Mouse (Mus musculus): Measurements from ENCODE around the gene Tmx4. TPM values are rescaled to one million over a fixed set of nuclear protein-coding genes. Genes with fewer than 3 reads are reported as not detected.

The Tmx4 gene
- total RNA-seq, 1 experiment from 2014 or later = 36.6 TPM

DNA sequence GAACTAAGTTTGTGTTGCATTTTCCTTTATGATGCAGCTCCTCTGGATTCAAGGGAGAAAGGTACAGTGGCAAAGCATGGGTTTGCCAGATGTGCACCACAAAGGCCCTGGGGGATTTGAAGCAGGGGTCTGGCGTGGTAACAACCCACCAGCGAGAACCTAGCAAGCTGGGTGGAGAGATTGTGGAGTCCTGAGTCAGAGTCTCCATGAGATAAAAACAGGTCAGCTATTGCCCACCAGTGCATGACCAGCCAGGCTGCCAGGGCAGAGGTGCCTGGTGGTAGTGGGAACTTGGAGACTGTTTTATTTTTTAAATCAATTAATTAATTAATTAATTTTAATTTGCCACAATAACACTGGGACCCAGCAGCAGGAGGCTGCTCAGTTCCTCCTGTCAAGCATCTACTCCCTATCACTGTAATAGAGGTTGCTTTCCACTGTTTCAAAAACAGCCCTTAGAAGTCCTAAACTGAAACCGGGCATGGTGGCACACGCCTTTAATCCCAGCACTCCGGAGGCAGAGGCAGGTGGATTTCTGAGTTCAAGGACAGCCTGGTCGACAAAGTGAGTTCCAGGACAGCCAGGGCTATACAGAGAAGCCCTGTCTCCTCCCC lies 52.8 kb downstream of the Tmx4 start:
- ATAC-seq (replicated peaks; ENCODE audit: insufficient number of reproducible peaks, low FRiP score, low TSS enrichment, poor library complexity, severe bottlenecking) = no peak

DNA sequence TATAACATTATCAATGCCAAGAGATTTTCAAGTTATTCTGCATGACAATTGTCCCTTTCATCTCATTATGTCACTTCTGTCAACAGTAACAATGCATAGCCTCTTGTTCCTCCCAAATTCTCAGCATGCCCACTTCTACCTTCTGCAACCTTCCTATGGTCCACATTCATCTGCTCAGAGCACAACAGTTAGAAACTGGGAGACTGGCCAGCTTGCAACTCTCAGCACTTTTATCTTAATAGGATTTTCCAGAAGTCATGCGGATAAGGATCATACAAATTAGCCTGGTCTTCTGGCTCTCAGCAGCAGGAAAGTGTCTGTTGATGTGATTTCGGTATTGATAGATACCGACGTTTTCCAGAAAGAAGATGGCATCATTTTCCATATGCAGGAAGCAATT lies 58.7 kb downstream of the Tmx4 start:
- ATAC-seq (replicated peaks; ENCODE audit: insufficient number of reproducible peaks, low FRiP score, low TSS enrichment, poor library complexity, severe bottlenecking) = no peak

DNA sequence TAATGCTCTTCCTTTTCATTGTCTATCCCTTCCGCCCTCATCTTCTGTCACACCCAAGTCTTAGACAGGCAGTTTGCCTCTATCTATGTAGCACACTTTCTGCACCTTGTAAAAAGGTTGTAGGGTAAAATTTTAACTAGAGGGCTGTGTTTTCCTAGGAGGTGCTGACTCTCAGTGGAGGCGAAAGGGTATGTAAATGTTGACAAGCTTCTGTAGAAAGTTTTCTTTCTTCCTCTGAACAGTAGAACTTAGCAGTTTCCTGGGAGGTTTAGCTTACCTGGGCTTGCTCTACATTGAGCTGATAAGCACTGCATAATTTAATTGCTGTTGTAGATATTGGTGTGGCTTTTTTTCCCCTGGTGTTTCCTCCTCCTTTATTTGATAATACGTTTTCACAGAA lies 84.5 kb downstream of the Tmx4 start:
- no peak for ATAC-seq (replicated peaks; ENCODE audit: insufficient number of reproducible peaks, low FRiP score, low TSS enrichment, poor library complexity, severe bottlenecking)

DNA sequence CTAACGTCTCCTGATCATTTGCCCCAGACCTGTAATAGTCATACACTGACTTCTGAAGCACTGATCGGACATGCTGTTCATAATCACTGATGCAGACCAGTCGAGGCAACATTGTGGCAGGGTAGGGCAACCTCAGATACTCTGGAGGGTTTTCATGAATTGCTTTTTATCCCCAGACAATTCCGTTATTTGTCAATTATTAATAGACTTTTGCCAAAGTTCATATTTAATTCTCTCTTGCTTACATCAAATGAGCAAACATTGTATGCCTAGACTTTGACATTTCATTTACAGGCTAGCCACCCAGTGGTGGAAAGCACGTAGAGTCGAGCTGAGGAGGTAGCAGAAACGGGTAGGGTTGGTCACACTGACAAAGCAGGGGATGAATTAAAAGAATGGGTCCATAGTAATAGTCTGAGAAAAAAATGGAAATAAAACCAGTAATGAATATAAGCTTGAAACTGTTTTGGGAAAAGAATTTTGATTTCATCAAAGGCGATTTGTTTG lies 89.7 kb downstream of the Tmx4 start, which contains the start of gene Hao1:
TSS of gene Hao1 (minus strand) at position 148 of the 507 bp plus-strand sequence.
- no peak for ATAC-seq (replicated peaks; ENCODE audit: insufficient number of reproducible peaks, low FRiP score, low TSS enrichment, poor library complexity, severe bottlenecking)

- no peak for ATAC-seq (replicated peaks; ENCODE audit: insufficient number of reproducible peaks, low FRiP score, low TSS enrichment, poor library complexity, severe bottlenecking)
Measured at GRCm38 (mm10) chr2:134552358-134552757, 91.6 kb downstream of the Tmx4 start.

DNA sequence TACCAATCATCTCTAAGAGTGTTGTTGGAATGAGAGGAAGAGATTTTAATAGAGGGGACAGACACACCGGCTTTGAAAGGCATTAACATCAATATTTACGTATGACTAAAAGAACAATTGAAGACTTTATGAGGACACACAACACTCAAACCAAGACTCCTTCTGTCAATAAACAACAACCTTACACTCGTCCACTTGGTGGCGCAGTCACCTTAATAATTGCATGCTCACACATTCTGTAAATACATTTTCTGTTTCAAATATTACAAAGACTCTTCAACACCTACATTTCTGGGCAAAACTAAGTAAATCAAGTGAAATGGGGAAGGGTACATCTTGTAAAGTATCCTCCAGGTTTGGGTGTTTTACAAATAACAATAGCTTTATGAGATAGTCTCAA lies 94.2 kb downstream of the Tmx4 start:
- no peak for ATAC-seq (replicated peaks; ENCODE audit: insufficient number of reproducible peaks, low FRiP score, low TSS enrichment, poor library complexity, severe bottlenecking)

GRCm38 (mm10) chr2:134545116-134545515 lies 98.8 kb downstream of the Tmx4 start:
- ATAC-seq (replicated peaks; ENCODE audit: insufficient number of reproducible peaks, low FRiP score, low TSS enrichment, poor library complexity, severe bottlenecking) = no peak

GRCm38 (mm10) chr2:134544321-134545065 lies 99.5 kb downstream of the Tmx4 start:
- ATAC-seq (replicated peaks; ENCODE audit: insufficient number of reproducible peaks, low FRiP score, low TSS enrichment, poor library complexity, severe bottlenecking) = no peak

Other genes with a start within 250 kb of the Tmx4 start
- gene Hao1, start 89.8 kb downstream of the Tmx4 start, total RNA-seq (2017) = not detected in 3 replicates
- 5.5 to 7.3 TPM (median 6.7 TPM) in 3 replicates for gene Plcb1, start 141.9 kb upstream of the Tmx4 start, total RNA-seq (2017)

Measured in monocyte, adult 5-6 weeks (primary cell).